Mouse (Mus musculus) T-helper 1 cell (primary cell): ENCODE data around the gene Eomes.

Source experiments
- in situ Hi-C: fragments of 300-600 bp; cut with MboI, MseI; formaldehyde crosslinking; loops from one replicate; pipeline ENCODE4 v1.15.1; 2025; ENCODE audit warnings: high pct_unique_total_duplicates

The Eomes gene

DNA sequence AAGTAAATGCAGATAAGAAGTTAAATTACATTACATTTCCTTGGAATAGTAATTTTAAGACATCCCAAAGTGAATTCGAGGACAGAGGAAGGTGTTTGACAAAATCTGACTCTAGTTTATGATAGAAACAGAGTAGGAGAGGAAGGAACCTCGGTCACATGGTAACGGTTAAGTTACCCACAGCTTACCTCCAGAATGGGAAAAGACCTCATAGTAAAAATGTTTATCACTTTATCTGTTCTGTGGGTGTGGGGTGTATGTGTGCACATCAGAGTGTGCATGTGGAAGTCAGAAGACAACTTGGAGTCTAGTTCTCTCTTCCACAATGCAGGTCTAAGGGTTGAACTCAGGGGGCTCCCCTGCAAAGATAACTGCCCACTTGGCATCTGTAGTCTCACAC, 38.1 kb downstream of the Eomes start:
- in situ Hi-C loops, result no loop called here

DNA sequence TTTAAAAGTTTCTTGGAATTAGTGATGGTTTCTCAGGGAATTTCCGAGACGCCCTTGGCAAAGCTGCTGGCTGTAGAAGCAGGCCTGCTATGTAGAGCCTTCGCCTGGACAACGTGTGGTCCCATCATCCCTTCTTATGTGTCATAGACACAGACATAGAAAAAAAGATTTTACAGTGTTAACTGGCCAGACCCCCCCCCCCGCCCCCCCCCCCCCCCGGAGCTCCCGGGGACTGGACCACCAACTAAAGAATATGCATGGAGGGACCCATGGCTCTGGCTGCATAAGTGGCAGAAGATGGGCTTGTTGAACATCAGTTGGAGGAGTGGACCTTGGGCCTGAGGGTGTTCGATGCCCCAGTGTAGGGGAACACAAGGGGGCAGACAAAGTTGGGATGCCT, 39.6 kb downstream of the Eomes start:
- in situ Hi-C loops, result no loop called here

DNA sequence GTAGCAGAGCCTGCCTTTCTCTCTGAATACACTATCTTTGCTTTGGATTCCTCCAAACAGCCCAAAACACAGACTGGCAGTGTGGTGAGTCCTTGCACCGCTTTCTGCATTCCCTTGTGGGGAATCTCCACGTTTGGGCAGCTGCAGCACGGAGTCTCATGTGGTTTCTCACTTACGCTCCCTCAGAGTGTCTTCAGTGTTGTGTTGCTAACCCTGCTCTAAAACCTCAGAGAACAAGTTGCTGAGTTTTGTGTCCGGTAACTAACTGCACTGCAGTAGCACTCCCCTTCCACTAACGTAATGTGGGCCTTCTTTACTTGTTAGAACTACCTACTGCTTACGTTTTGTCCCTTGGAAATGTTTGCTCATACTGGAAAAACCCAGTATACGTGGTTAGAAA, 41.1 kb downstream of the Eomes start:
- in situ Hi-C loops, result no loop called here

DNA sequence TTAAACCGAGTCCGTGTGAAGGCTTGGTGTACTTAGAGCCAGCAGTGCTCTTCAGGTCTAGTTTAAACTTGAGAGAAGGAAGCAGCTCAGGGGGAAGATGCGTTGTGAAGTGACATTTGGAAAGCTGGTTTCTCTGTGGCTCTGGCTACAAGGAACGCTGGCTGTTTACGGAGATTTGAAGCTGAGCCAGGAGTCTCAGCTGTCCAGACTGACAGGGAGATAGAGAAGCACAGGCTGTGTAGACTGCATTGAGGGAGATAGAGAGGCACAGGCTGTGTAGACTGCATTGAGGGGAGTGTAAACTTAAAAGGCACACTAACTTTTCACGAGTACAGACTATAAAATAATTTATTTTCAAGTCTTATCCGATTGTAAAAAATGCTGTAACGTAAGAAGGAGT, 42.0 kb downstream of the Eomes start:
- in situ Hi-C loops, result no loop called here

DNA sequence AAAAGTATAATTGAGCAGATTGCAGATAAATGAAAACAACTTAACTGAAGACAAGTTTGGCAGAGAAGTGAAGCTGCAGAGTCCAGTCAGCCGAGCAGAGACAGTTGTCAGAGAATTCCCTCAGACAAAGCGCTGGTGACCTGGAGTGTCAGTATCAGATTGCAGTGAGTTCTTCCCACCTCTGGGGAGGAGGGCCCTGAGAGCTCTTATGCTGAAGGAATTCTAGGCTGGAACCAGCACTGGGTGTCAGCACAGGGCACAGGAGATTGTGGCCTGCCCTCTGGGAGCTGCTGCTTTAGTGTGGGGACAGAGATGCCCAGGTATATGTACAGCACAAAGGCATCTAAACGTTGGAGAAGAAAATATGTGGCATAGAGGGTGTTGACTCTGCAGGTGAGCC, 42.8 kb downstream of the Eomes start:
- in situ Hi-C loops, result no loop called here

DNA sequence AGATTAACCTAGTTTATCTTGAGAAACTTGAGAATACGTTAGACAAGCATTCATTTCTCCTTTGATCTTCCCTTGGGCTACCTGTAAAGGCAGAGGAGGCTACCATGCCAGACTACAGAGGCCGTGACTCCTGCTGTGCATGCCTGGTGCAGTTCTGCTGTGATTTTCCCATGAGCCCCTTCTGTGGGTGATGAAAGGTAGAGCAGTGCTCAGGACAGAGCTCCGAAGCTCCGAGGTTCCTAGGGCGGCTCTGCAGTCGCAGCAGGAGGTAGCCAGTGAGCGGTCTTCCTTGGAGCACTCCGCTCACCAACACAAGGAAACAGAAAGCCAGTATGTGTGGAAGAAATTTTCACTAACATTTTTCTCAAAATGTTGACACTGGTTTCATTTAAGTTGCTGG, 43.6 kb downstream of the Eomes start:
- in situ Hi-C loops, result no loop called here

DNA sequence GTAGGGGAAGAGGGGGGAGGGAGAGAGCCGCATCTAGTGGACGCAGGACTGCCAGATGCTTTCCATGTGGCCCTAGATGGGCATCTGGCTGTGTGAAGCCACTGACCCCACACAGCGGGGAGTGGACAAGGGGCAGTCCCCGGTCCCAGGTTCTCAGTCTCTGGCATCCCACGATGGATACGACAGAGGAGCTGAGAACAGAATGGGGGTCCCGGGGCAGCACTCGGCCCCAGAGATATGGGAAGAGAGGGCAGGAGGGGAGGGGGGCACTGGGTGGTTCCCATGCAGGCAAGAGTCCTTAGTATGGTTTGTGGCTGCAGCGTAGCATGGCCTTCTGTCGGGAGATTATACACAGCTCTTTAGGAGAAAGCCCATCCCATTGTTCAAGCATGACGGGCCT, 45.7 kb downstream of the Eomes start:
- in situ Hi-C loops, result no loop called here

DNA sequence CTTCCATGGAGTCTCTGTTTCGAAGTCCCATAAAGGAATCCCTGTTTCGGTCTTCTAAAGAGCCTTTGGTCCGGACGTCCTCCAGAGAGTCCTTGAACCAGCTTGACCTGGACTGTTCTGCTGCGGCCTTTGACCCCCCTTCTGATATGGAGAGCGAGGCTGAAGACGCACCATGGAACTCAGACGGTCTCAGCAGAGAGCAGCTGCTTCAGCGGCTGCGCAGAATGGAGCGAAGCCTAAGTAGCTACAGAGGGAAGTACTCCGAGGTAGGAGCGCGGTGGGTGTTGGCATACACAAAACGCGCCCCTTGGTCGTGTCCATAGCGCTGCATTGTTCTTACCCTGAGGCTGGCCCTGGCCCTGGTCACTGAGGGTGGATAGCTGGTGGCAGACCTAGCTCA, 49.0 kb downstream of the Eomes start:
- in situ Hi-C loops, result no loop called here

DNA sequence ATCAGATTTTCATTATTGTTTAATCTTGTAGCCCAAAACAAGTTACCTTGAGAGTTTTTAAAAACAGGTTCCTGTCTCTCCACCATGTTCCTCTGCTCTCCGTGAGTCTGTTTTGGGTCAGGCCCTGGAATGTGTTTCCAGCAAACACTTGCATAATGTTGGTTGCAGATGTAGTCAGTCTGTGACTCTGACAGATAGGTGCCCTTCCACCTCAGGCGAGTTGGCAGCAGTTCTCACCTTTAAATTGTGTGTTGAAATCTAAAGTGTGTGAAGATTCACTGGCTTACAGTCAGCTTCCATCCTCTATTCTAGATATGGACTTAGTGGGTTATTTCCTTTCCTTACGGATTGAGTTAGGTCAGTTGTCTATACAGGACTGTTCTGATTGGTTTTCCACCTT, 51.8 kb downstream of the Eomes start:
- in situ Hi-C loops, result no loop called here

DNA sequence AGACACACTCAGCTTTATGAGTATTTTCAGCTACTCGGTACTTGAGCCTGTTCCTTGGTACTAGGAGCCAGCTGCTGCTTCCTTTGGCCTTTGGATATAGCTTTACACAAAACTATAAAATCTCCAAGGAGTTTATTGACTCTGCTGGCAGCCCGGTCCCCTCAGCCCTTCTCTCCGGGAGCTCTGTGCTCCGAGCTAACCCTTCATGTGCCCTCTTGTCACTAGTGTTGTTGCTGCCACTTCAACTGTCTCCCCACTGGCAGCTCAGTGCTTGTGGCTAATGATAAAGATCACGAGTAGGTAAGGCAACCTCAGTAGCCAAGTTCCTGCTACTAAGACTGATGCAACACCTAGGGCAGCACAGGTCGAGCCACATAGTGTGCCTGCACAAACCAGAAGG, 52.7 kb downstream of the Eomes start:
- in situ Hi-C loops, result no loop called here

DNA sequence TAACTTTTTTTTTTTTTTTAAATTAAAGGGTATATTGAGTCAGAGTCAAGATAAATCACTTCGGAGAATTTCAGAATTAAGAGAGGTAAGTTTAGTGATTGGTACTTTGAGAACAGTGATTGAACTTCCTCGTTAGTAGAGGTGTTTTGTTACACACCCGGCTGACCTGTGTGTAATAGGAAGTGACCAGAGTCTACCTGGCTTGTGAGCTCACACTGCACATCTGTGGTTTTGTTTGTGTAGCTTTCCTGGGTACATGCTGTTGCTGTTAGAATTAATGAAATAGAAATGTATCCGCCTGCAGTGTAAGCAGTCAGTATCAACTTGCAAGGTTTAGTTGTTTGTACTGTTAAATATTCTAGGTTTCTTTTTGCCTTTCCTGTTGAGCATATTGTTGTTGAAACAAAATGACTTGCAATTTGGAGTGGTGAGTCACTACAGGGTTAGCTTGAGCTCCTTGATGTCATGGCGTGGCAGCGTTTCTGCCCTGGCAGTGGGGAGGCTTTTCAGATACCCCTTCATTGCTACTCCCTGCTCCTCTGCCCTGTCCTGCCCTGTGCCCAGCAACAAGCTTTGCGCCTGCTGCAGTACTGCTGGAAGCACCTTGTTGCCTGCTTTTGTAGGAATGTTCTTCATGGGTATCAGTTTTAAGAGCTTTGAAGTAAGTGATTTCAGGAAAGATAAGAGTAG, 54.6 kb downstream of the Eomes start:
- in situ Hi-C loops, result no loop called here
